Mouse (Mus musculus): ENCODE results near the gene Rasal2.

Gene Rasal2

DNA sequence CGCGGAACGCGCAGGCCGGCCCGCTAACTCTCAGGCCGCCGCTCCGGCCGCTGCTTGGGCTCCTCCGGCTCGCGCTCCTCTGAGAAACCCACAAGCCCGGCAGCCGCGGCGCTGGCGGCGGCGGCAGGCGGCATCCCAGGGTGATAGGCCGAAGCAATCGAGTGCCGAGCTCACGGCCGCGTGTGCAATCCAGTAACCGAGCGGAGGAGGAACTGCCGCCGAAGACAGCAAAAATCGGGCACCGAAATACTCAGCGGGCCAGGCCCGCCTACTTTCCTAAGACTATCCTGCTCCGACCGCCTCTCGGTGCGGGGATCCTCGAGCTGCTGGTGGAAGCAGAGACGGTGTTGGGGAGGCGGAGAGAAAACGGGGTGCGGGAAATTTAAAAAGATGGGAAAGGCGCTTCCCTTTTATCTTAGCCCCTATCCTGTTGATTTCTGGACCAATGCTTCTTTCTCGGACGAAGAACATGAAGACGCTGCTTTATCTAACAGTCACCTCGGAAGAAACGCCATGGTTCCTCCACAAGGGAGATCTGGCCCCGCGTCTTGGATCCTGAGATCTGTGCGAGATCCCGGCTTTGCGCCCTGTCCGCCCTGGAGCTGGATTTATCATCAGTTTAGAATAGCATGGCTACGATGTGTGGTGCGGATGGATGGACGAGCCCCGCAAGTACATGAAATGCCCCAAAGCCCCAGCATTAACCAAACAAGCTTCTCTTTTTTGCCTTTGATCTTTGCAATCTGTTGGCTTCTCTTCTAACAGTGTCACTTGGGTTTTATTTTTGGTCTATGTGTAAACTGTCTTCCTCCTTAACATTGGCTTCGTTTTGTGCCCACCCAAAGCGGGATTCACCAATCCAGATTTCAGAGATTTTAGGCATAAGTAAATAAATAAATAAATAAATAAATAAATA, at the start of gene Rasal2:
Gene Rasal2 (minus strand): TSS at position 142 of the 916 bp plus-strand sequence.
- peak; percentile 93 for DNase-seq (ENCODE audit: low spot score)

DNA sequence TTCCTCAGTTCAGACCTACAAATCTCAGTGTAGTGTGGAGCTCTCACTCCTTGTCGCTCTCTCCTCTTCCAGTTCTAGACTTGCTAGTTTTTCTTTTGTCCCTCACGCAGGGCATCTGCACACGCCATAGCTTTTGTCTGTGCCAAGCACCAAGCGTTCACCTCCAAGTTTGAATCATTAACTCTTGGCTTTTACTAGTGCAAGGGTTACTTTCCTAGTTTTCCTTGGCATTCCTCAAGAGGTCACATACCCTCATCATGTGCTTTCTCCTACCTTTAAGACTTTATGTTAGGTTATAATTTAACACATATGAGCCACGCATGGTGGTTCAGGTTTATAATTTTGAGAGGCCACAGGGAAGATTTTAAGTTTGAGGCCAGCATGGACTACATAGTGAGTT, 48.9 kb upstream of the Rasal2 start:
- no peak for DNase-seq (ENCODE audit: low spot score)

DNA sequence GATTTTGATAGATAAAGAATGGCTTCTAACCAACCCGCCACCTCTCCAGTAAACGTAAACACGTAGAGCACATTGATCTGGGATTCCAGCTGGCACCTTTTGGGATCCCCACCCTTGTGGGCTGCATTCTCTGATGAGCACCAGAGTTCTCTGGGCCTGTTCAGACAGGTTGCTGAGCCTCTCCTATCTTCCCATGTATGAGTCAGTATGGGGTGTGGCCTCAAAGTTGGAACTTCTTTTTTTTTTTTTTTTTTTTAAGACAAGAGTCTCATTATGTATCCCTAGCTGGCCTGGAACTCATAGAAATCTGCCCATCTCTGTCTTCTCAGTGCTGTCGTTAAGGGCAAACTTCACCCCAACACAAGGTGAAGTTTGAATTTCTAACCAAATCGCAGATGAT, 47.5 kb upstream of the Rasal2 start:
- DNase-seq (ENCODE audit: low spot score), result no peak

DNA sequence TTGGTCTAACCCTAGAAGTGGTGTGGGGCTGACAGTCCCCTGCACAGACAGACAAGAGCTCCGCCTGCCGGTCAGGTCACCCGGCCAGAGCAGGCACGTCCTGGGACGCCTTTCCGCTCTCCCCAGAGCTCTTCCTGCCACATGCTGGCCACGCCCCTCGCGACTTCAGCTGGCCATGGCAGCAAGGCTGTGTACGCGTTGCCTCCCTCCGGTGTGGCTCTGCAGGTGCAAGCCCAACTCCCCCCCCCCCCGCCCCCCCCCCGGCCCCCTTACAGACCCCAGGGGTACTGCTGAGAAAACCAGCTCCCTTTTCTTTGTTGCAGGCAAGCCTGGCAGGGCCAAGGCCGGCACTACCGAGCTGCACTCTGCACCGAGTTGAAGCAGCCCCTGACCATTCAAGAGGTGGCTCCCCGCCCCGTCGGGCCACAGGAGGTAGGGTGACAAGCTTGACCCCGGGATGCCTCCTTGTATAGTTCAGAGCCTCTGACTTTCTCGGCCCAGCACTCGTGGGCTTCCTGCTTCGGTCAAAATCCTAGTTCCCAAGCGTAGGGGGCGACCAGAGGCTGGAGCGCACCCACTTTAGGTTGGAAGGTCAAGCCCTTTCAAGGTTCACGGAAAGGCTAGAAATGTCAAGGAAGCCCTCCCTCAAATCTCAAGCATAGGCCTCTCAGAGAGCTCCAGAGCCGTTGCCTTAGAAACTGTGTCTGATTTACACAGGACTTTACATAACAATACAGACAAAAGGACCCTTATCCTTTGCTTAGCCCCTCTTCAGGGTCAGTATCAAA, 46.2 kb upstream of the Rasal2 start, which contains the start of gene Cryzl2:
Gene Cryzl2 (plus strand): TSS at position 157 of the 788 bp plus-strand sequence.
- peak; percentile 59 for DNase-seq (ENCODE audit: low spot score)

DNA sequence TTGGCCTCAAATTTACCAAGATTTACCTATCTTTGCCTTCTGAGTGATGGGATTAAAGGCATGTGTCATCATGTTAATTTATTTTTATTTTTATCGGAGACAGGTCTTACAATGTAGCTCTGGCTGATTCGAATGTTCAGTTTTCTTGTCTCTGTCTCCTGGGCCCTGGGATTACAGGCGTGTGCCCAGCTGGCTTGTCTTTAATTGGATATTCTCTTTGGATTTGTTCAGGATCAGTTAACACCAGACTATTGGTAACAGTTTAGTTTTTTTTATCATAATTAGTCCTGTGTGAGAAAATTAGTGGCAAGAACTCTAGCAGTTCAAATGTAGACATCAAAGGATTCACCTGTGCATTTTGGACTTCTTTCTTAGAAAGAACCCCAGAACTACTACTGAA, 45.4 kb upstream of the Rasal2 start:
- DNase-seq (ENCODE audit: low spot score), result no peak

DNA sequence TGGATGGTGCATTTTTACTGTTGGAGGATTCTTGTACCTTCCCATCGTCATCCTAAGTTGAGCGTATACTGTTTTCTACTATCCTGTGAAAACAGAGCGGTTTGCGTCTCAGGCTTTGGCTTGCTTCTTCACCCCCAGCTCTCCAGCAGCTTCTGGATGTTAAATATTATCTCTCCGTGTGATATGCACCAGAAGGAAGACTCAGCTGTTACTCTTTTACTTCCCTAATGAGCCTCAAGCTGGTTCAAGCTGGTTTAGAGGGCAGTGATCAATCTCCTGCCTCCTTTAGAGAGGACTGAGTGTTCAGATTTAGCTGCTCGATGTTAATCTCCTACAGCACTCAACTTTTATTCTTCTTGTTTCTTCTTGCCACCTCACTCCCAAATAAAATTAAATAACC, 42.5 kb upstream of the Rasal2 start:
- no peak for DNase-seq (ENCODE audit: low spot score)

DNA sequence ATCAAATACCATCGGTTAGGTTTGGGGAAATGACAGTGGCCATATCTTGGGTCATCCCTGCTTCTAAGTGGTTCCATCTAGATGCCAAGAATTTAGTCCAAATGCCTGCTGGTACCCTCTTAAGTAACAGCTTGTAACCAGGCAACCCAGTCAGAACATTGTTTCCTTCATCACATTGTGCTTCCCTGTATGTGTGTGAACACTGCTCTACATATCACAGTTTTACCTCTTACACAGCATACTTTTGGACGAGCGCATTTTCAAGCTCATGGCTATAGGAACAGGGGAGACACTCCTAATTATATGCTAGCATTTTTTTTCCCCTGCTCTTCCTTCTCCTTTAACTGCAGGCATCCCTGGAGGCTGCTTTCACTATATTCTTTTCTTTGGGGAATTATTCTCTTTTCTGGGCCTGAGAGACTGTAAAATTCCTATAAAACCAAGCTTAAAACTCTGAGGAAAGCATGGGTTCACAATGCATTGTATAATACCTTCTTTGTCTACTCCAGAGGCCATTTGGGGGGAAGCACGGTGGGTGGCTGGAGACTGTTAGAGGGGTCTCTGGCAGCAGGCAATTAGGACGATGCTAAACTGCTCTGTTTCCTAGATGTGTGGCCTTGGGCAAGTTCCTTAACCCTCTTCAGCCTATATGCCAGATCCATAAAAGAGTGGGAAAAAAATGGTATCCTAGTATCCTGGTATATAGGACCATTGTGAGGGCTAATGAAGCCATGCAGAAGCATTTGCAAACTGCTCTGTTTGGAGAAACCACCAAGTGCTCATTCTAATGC, 40.6 kb upstream of the Rasal2 start:
- no peak for DNase-seq (ENCODE audit: low spot score)

DNA sequence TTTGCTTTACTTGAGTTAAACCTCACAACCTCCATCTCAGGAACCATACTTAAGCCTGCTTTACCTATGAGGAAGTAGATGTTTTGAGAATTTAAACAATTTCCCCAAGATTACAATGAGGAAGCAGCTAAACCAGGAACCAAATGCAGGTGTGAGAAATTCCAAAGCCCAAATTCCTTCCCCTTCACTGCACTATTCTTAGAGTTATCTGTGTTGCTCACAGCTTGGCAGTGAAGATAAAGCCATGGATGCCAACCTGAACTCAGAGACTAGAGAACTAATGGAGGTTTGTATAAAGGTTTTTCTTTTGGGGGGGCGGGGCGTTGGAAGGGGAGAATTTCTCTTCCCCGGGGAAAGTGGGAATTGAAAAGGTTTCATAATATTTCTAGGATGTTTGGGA, 39.9 kb upstream of the Rasal2 start:
- no peak for DNase-seq (ENCODE audit: low spot score)

DNA sequence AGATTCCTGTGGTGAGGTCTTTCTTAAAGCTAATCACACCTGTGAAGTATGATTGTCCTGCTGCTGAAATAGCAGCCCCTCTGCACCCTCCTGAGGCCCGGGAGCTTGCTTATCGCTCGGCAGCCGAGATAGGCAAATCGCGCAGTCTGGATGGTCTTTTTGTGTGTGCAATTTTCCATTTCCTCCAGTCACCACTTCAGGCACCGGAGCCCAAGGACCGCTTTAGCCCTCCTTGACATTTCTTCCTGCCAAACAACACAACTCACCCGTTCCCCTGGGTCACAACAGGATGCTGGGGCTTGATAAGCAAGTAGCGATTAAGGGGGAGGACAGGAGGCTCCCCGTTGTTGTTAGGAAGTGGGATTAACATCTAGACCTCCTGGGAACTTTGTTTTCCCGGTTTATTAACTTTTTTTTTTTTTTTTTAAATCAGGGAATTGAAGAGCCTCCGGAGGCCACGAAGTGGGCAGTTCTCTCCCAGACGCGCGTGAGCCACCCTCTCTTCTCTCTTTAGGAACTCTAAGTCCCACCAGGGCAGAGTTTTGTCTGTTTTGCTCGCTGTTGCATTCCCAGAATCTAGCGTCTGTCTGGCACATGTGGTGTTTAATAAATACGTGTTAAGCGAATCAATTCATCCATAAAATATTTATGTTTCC, 37.7 kb upstream of the Rasal2 start:
- no peak for DNase-seq (ENCODE audit: low spot score)

DNA sequence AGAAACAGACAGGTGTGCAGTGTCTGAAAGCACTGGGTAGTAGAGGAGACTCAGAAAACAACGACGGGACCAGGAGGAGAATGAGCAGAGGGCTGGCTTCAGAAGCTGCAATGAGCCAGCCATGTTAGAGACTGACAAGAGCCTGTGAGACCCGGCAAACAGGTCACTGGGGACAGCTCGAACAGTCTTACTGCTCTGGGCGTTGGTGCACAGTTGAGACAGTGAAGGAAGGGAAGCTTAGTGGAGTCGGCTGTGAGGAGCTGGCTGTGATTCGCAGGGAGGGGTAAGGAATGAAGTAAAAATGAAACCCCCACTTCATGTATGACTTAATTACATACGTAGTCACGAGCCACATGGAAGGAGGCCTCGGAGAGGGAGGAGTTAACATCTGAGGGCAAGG, 37.1 kb upstream of the Rasal2 start:
- no peak for DNase-seq (ENCODE audit: low spot score)

DNA sequence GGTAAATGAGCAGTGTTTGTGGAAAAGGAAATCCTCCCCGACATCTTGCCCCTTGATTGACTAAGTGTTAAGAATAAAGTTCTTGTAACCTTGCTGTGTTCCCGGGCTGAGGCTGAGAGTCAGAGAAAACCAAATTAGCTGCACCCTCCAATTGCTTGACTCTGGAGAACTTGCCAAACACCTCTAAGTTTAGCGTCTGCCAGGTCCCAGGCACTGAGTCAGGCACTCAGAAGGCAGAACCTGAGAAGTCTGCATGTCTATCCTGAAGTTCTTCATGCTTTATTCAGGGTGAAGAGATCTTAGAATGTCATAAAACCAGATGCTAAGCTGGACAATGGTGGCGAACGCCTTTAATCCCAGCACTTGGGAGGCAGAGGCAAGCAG, 36.4 kb upstream of the Rasal2 start:
- no peak for DNase-seq (ENCODE audit: low spot score)

DNA sequence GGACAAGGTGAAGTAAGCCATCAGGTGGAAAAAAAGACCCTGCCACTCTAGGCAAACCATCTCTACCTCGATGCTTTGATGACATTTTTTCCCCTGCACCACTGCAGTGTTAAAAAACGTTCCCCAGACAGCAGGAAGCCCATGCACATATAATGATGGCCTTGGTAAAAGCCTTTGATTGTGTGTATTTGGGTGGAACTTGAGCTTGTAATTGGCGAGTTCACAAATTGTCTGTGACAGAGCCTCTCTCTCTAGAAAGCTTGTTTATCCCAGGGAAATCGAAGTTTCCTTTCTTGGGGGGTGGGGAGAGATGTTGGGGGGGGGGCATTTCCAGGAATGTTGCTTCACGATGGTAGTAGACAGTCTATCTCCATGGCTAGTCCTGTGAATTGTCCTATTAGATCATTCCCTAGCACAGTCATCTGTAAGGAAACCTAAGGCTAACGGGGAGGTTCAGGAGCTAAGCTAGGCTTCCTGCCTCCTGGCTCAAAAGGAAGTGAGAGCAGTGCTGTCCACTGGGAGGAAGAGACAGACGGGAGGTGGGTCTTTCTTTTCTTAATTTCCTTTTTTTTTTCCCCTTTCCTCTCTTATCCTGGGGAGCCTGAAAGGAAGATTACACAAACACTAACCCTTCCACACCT, 35.9 kb upstream of the Rasal2 start:
- DNase-seq (ENCODE audit: low spot score), result no peak

DNA sequence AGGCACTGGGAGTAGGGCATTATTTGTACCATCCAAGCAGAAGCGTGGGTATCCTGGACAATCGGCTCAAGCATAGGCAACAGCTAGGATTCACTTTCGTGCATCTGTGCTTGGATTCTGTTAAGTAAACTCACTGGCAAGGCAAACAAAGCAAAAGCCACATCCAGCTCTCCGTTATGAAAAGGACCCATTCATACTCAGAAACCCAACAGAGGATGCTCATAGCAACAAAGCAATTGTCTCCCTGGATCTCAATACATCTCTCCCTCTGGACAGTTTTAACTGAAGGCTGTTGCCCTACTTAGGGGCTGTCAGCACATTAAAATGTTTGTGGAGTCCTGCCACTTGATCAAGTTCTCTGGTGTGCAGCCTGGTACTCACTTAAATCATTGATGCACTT, 34.7 kb upstream of the Rasal2 start:
- no peak for DNase-seq (ENCODE audit: low spot score)

DNA sequence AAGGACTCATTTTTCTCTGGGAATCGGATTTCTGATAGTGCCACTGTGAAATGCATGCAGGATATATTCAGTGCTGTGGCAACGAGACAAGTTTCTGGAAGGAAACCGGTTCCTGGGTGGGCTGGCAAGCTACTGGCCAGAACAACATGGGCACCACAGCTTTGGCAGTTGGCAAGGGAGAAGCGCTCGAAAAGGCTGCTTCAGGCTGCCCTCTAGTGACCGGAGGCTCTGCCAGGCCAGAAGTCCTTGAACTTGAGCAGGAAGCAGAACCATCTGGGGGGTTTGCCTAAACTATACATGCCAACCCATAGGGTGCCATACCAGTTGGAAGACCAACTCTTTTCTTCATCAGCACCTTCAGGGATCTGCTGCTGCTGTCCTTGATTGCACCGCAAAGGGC, 33.9 kb upstream of the Rasal2 start:
- peak; percentile 38 for DNase-seq (ENCODE audit: low spot score)

DNA sequence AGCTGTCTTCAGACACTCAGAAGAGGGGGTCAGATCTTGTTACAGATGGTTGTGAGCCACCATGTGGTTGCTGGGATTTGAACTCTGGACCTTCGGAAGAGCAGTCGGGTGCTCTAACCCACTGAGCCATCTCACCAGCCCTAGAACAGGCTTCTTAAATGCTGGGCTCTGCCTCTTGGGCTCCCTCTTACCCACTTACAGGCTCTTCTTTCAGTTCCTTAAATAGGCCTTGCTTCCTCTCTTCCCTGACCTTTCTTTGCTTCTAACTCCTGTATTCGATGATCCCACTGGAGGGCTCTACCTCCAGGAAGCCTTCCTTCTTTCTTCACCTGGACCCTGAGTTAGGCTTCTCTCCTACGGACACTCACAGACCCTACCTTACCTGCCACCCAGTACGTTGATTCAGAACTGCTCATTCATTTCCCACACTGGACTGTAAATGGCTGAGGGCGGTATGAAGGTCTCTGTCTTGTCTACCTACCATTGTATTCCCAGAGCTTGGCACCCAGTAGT, 33.1 kb upstream of the Rasal2 start:
- no peak for DNase-seq (ENCODE audit: low spot score)

DNA sequence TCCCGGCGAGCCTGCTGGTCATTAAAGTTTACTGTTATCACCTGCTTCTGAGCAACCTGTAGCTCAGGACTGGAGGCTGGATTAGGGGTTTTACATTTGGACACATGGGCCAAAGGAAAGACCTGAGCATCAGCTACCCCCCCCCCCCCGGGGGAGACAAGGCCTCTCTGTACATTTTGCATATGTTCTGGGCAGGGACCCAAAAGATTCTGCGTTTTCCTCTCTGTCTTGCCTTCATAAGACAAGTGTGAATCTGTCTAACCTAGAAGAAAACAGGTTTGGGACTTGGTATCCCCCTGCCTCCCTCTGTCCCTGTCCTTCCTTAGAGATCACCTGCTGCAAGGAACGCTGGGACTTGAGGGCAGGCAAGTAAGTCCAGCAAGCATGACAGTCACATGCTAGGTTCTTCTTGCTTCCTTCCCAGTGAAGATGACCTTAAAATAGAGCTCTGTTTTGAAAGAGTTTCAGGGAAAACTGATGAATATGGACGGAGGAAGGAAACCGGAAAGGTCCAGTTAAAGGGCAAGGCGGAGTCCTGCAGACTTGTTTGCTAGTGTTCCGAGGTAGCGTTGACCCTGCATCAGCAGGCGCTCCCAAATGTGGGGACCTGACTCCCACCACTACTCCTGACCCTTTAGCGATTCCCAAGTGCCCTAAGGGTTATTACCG, 32.4 kb upstream of the Rasal2 start:
- no peak for DNase-seq (ENCODE audit: low spot score)

DNA sequence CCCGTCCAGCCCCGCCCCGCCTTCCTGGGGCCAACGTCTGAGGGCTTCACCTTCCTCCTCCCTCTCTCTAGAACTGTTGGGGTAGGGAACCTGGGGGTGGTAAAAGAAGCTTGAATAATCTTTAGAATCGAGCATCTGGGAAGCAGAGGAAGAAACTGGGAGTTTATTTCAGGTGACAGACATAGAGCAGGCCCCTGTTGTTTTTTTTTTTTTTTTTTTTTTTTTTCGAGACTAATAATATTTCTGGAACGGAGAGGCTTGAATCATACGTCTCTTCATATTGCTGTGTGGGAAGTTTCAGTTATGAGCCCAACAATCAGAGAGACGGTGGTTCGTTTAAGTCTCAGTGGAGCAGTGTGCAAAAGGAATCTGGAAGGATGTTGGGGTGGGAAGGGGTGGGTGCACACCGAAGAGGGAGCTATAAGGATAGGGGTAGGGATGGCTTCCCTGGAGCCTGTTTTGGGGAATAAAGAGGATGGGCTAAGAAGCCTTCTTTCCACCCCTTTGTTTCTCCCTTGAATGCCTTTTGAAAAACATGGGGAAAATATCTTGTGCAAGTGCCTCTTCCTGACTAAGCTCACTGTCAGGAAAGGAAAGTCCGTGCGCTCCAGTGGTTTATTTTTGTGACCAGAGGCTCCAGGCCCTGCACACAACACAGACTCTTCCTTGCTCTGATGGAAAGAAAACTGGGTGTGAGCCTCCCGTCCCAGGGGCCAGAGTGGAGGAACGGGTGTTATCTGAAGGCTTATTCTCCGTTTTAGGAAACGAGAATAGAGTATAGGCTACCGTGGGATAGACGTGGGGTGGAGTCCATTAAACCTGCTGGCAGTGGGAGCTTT, 31.5 kb upstream of the Rasal2 start:
- no peak for DNase-seq (ENCODE audit: low spot score)

DNA sequence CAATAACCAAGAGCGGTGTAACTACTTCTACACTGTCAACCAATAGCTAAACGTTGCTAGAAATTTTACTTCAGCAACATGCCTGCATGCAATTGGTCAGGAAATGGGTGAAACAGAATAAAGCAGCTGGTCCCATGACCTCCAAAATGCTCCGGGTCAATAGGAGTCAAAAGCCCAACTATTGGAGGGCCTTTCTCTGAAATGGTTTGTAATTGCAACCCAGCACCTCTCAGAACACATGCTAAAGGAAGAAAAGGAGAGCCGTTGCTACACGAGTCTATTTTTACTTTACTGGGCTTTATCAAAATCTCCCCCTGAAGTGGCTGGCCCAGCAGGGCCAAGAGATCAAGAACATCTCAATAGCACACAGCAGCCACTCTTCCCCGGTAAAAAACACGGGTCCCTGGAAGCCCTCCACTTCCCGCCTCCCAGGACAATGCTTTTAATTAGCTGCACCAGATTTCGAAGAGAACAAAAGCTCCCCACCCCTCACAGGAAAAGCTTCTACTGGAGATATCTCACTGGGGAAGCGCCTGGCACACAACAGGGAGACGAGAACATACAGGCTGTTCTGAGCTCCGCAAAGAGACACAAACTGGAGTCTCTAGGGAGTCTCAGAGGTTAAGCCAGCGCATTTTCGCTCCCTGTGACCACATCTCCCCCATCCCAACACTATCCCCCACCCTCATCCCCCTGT, 30.8 kb upstream of the Rasal2 start:
- DNase-seq (ENCODE audit: low spot score), result no peak

All from ovary, postnatal 14 days (tissue).